Mouse (Mus musculus): ENCODE data around the gene Nrxn3.

GRCm38 (mm10) chr12:89325864-89326560 lies 603.3 kb downstream of the Nrxn3 start:
- TF ChIP-seq POLR2A (IDR thresholded peaks at IDR 0.05; ENCODE audit: borderline replicate concordance, low read depth, low read length) = no peak
- no peak for TF ChIP-seq CTCF (IDR thresholded peaks at IDR 0.05; ENCODE audit: low read depth, low read length)
